Mouse (Mus musculus): ENCODE results near the gene Plod3.
A peak's percentile ranks its signal among the peaks of the same experiment; 100 is the strongest.

The Plod3 gene

GRCm38 (mm10) chr5:136965210-136965609, 21.6 kb upstream of the Plod3 start:
- no peak for DNase-seq

GRCm38 (mm10) chr5:136965686-136966085, 21.1 kb upstream of the Plod3 start:
- DNase-seq, result no peak

- DNase-seq, result no peak
Measured at GRCm38 (mm10) chr5:136966331-136966730, 20.5 kb upstream of the Plod3 start, which contains the start of gene Cldn15. TSS of gene Cldn15 (plus strand) at chr5:136966616.

GRCm38 (mm10) chr5:136966861-136967455, 19.9 kb upstream of the Plod3 start:
- no peak for DNase-seq

- no peak for DNase-seq
Measured at GRCm38 (mm10) chr5:136967592-136967991, 19.2 kb upstream of the Plod3 start.

- DNase-seq, result no peak
Measured at GRCm38 (mm10) chr5:136970703-136971102, 16.1 kb upstream of the Plod3 start.

- no peak for DNase-seq
Measured at GRCm38 (mm10) chr5:136973670-136974069, 13.1 kb upstream of the Plod3 start.

- DNase-seq, result no peak
Measured at GRCm38 (mm10) chr5:136977769-136978168, 9.1 kb upstream of the Plod3 start.

GRCm38 (mm10) chr5:136979762-136980161, 7.1 kb upstream of the Plod3 start:
- no peak for DNase-seq

- DNase-seq, result no peak
Measured at GRCm38 (mm10) chr5:136980974-136981373, 5.8 kb upstream of the Plod3 start.

- DNase-seq, result no peak
Measured at GRCm38 (mm10) chr5:136982338-136982930, 4.4 kb upstream of the Plod3 start.

- DNase-seq, result no peak
Measured at GRCm38 (mm10) chr5:136984828-136985227, 2.0 kb upstream of the Plod3 start.

- DNase-seq, result peak; percentile 85
Measured at GRCm38 (mm10) chr5:136987138-136987933, 517 bp downstream of the Plod3 start.

- DNase-seq, result no peak
Measured at GRCm38 (mm10) chr5:136987934-136988271, 1.1 kb downstream of the Plod3 start, which contains the start of gene Znhit1. TSS of gene Znhit1 (minus strand) at chr5:136988021.

GRCm38 (mm10) chr5:136988420-136988819, 1.6 kb downstream of the Plod3 start:
- peak; percentile 63 for DNase-seq

GRCm38 (mm10) chr5:136989801-136990200, 3.0 kb downstream of the Plod3 start:
- no peak for DNase-seq

- no peak for DNase-seq
Measured at GRCm38 (mm10) chr5:136999449-136999848, 12.6 kb downstream of the Plod3 start.

- DNase-seq, result no peak
Measured at GRCm38 (mm10) chr5:137000612-137001011, 13.8 kb downstream of the Plod3 start.

GRCm38 (mm10) chr5:137007276-137007675, 20.5 kb downstream of the Plod3 start:
- DNase-seq, result no peak

GRCm38 (mm10) chr5:137009988-137010387, 23.2 kb downstream of the Plod3 start:
- no peak for DNase-seq

GRCm38 (mm10) chr5:137012401-137012950, 25.7 kb downstream of the Plod3 start:
- no peak for DNase-seq

- DNase-seq, result no peak
Measured at GRCm38 (mm10) chr5:137015913-137016312, 29.1 kb downstream of the Plod3 start.

GRCm38 (mm10) chr5:137024318-137024717, 37.5 kb downstream of the Plod3 start:
- no peak for DNase-seq

GRCm38 (mm10) chr5:137025132-137025531, 38.3 kb downstream of the Plod3 start:
- peak; percentile 44 for DNase-seq
